9 mouse cellular contexts compared by ENCODE assay signal in genomic region chr8:85027922-85028321, GRCm38 (mm10). TPM values are rescaled to one million over a fixed set of nuclear protein-coding genes. Genes with fewer than 3 reads are reported as not detected.
DNase-seq lines count a peak whose midpoint lies in the region; ATAC-seq and TF ChIP-seq lines count a peak whose summit lies in the region.
"Had no signal": no experiment of that assay in that cellular context is flagged by ENCODE, and none has a peak within 500 bp of the region (broad histone marks: within the 10 kb centered on the region; RNA-seq: fewer than 3 reads in every experiment).

No protein-coding gene starts in this region.

- peak overlapping the region; percentile 96 for H3K27ac ChIP-seq in gastrocnemius, adult 2 months
- no peak overlapping the region for H3K27ac ChIP-seq in embryonic facial prominence, embryonic 15.5 days (replicated peaks)
- H3K27ac ChIP-seq in liver, embryonic 11.5 days (ENCODE audit: low read depth, low read length): no peak overlapping the region

- H3K4me1 ChIP-seq in embryonic facial prominence, embryonic 15.5 days: peaks cover 36% of the 10 kb centered on the region
- peaks cover 35% of the 10 kb centered on the region for H3K4me1 ChIP-seq in liver, embryonic 11.5 days (replicated peaks; ENCODE audit: control insufficient read depth, insufficient read depth, low read length)

- intact Hi-C loops in gastrocnemius, adult 2 months (cut with DNase I): loop anchor here (5.0 kb wide), 1 partner anchor 61 kb away; the partner anchor contains the start of genes Gm49661, Prdx2 and Rnaseh2a
- intact Hi-C loops in gastrocnemius, postnatal 14 days (cut with DNase I; ENCODE audit: low total_unique reads): no loop called here

- no peak for TF ChIP-seq CTCF in gastrocnemius, adult 2 months (IDR thresholded peaks at IDR 0.05)

- WGBS in embryonic facial prominence, embryonic 15.5 days: 19% methylated on average over 2 of the region's 2 CpGs
- WGBS in liver, embryonic 11.5 days: 32% methylated on average over 2 of the region's 2 CpGs

- peak overlapping the region; percentile 100 for H3K9ac ChIP-seq in embryonic facial prominence, embryonic 15.5 days
- peak overlapping the region; percentile 99 for H3K9ac ChIP-seq in liver, embryonic 11.5 days (ENCODE audit: low read depth, low read length)

- no peaks in the 10 kb centered on the region for H3K9me3 ChIP-seq in embryonic facial prominence, embryonic 15.5 days (replicated peaks)
- no peaks in the 10 kb centered on the region for H3K9me3 ChIP-seq in liver, embryonic 11.5 days (ENCODE audit: control insufficient read depth, low read length)

- H3K27me3 ChIP-seq in embryonic facial prominence, embryonic 15.5 days: no peaks in the 10 kb centered on the region
- H3K27me3 ChIP-seq in liver, embryonic 11.5 days (replicated peaks; ENCODE audit: control insufficient read depth, insufficient read depth, low read length): no peaks in the 10 kb centered on the region

- H3K36me3 ChIP-seq in embryonic facial prominence, embryonic 15.5 days: peaks cover 48% of the 10 kb centered on the region
- peaks cover 39% of the 10 kb centered on the region for H3K36me3 ChIP-seq in liver, embryonic 11.5 days (ENCODE audit: control insufficient read depth, insufficient read depth, low read length)

- no peak for ATAC-seq in embryonic facial prominence, embryonic 15.5 days (ENCODE audit: insufficient number of reproducible peaks, low FRiP score, low TSS enrichment, low read depth)
- no peak for ATAC-seq in liver, embryonic 11.5 days (replicated peaks; ENCODE audit: low FRiP score)

- no peak for DNase-seq in gastrocnemius, adult 2 months
- DNase-seq in gastrocnemius, adult 8-10 months (ENCODE audit: low spot score in 2 of 2): no peak
- DNase-seq in 416B (ENCODE audit: low read depth): peak; percentile 44
- no peak for DNase-seq in liver, embryonic 11.5 days (ENCODE audit: low spot score)
- DNase-seq in adrenal gland, postnatal 10 days: no peak
- DNase-seq in gastrocnemius, postnatal 14 days: no peak
- DNase-seq in adrenal gland, adult 2 months: no peak
- DNase-seq: kidney, postnatal 14 days had no signal

- H3K4me3 ChIP-seq in gastrocnemius, adult 2 months: peak overlapping the region; percentile 89
- H3K4me3 ChIP-seq in embryonic facial prominence, embryonic 15.5 days (replicated peaks): peak overlapping the region; percentile 98
- peak overlapping the region; percentile 100 for H3K4me3 ChIP-seq in liver, embryonic 11.5 days (ENCODE audit: low read depth, low read length)

- H3K4me2 ChIP-seq in embryonic facial prominence, embryonic 15.5 days (replicated peaks): peak overlapping the region; percentile 88
- peak overlapping the region; percentile 92 for H3K4me2 ChIP-seq in liver, embryonic 11.5 days

RNA-seq across cellular contexts. Expression of gene Trir, which starts 1.3 kb away (rescaled TPM):
- 10 to 100 TPM; 71.9 to 72.4 TPM for total RNA-seq in gastrocnemius, adult 2 months (2021)
- total RNA-seq in gastrocnemius, adult 8-10 months (2022): 10 to 100 TPM; 57.5 to 74.2 (median 66.1) TPM
- polyA plus RNA-seq in embryonic facial prominence, embryonic 15.5 days (2015; fragmentation: Nextera tagmentation; extraction: Ambion mirVana): 114 and 117 TPM in 2 replicates
- 126 and 138 TPM in 2 replicates for polyA plus RNA-seq in liver, embryonic 11.5 days (2014; fragmentation: Nextera tagmentation; extraction: Ambion mirVana)
- total RNA-seq in adrenal gland, postnatal 10 days (2021): 100 to 1,000 TPM; 143 to 155 TPM
- 10 to 100 TPM; 77.5 to 92.1 TPM for total RNA-seq in gastrocnemius, postnatal 14 days (2021)
- total RNA-seq in adrenal gland, adult 2 months (2021): 100 to 1,000 TPM; 160 to 184 TPM
- 64.2 and 67.6 TPM in 2 replicates for polyA plus RNA-seq in adrenal gland, adult 2 months (2012; rRNA removed)

RNA-seq across cellular contexts. Expression of gene Asna1, which starts 2.8 kb away (rescaled TPM):
- total RNA-seq in gastrocnemius, adult 2 months (2021): 10 to 100 TPM; 50.6 to 58.0 TPM
- total RNA-seq in gastrocnemius, adult 8-10 months (2022): 10 to 100 TPM; 57.1 to 67.3 (median 58.8) TPM
- 117 and 119 TPM in 2 replicates for polyA plus RNA-seq in embryonic facial prominence, embryonic 15.5 days (2015; fragmentation: Nextera tagmentation; extraction: Ambion mirVana)
- polyA plus RNA-seq in liver, embryonic 11.5 days (2014; fragmentation: Nextera tagmentation; extraction: Ambion mirVana): 100 and 103 TPM in 2 replicates
- total RNA-seq in adrenal gland, postnatal 10 days (2021): 10 to 100 TPM; 86.5 to 92.4 TPM
- 10 to 100 TPM; 44.3 to 44.9 TPM for total RNA-seq in gastrocnemius, postnatal 14 days (2021)
- total RNA-seq in adrenal gland, adult 2 months (2021): 100 to 1,000 TPM; 106 TPM
- 89.4 and 104 TPM in 2 replicates for polyA plus RNA-seq in adrenal gland, adult 2 months (2012; rRNA removed)

RNA-seq across cellular contexts. Expression of gene Tnpo2, which starts 8.8 kb away (rescaled TPM):
- 10 to 100 TPM; 29.9 to 33.4 TPM for total RNA-seq in gastrocnemius, adult 2 months (2021)
- total RNA-seq in gastrocnemius, adult 8-10 months (2022): 10 to 100 TPM; 28.3 to 38.4 (median 32.6) TPM
- 31.4 and 32.9 TPM in 2 replicates for polyA plus RNA-seq in embryonic facial prominence, embryonic 15.5 days (2015; fragmentation: Nextera tagmentation; extraction: Ambion mirVana)
- polyA plus RNA-seq in liver, embryonic 11.5 days (2014; fragmentation: Nextera tagmentation; extraction: Ambion mirVana): 17.7 and 19.3 TPM in 2 replicates
- 10 to 100 TPM; 56.6 to 59.7 TPM for total RNA-seq in adrenal gland, postnatal 10 days (2021)
- 10 to 100 TPM; 24.6 to 27.9 TPM for total RNA-seq in gastrocnemius, postnatal 14 days (2021)
- 100 to 1,000 TPM in 1 of 2 experiments, 10 to 100 TPM in 1; 68.3 to 101 TPM for total RNA-seq in adrenal gland, adult 2 months (2021)
- 44.7 and 54.1 TPM in 2 replicates for polyA plus RNA-seq in adrenal gland, adult 2 months (2012; rRNA removed)

RNA-seq across cellular contexts. Expression of gene Best2, which starts 13.6 kb away (rescaled TPM):
- total RNA-seq in gastrocnemius, adult 2 months (2021): not detected
- not detected for total RNA-seq in gastrocnemius, adult 8-10 months (2022)
- polyA plus RNA-seq in embryonic facial prominence, embryonic 15.5 days (2015; fragmentation: Nextera tagmentation; extraction: Ambion mirVana): 0.93 and 2.0 TPM in 2 replicates
- polyA plus RNA-seq in liver, embryonic 11.5 days (2014; fragmentation: Nextera tagmentation; extraction: Ambion mirVana): 0.13 TPM in 1 of 2 replicates, not detected in the other
- total RNA-seq in adrenal gland, postnatal 10 days (2021): not detected
- not detected for total RNA-seq in gastrocnemius, postnatal 14 days (2021)
- total RNA-seq in adrenal gland, adult 2 months (2021): not detected
- polyA plus RNA-seq in adrenal gland, adult 2 months (2012; rRNA removed): 0.18 TPM in 1 of 2 replicates, not detected in the other

RNA-seq across cellular contexts. Expression of gene Fbxw9, which starts 31.9 kb away (rescaled TPM):
- 1 to 10 TPM; 1.4 to 1.5 TPM for total RNA-seq in gastrocnemius, adult 2 months (2021)
- total RNA-seq in gastrocnemius, adult 8-10 months (2022): 1 to 10 TPM; 1.4 to 2.5 (median 1.8) TPM
- polyA plus RNA-seq in embryonic facial prominence, embryonic 15.5 days (2015; fragmentation: Nextera tagmentation; extraction: Ambion mirVana): 32.6 and 37.4 TPM in 2 replicates
- polyA plus RNA-seq in liver, embryonic 11.5 days (2014; fragmentation: Nextera tagmentation; extraction: Ambion mirVana): 15.5 and 17.4 TPM in 2 replicates
- total RNA-seq in adrenal gland, postnatal 10 days (2021): 10 to 100 TPM; 22.4 to 24.9 TPM
- 1 to 10 TPM; 3.6 to 4.7 TPM for total RNA-seq in gastrocnemius, postnatal 14 days (2021)
- 10 to 100 TPM; 12.3 to 13.5 TPM for total RNA-seq in adrenal gland, adult 2 months (2021)
- 55.8 and 56.2 TPM in 2 replicates for polyA plus RNA-seq in adrenal gland, adult 2 months (2012; rRNA removed)
